Mouse (Mus musculus): Measurements from ENCODE around the gene 4930558K02Rik.

GRCm38 (mm10) chr1:161955846-161956245 lies 23.6 kb downstream of the 4930558K02Rik start:
- TF ChIP-seq POLR2A (IDR thresholded peaks at IDR 0.05; ENCODE audit: borderline replicate concordance, extremely low read depth, insufficient read depth, insufficient read length, poor library complexity, severe bottlenecking) (no peak), CTCF (IDR thresholded peaks at IDR 0.05; ENCODE audit: borderline replicate concordance, extremely low read depth, insufficient read depth, insufficient read length) (no peak)

All from brain, embryonic 14.5 days (tissue).